Mouse (Mus musculus): Measurements from ENCODE around the gene Guca1b.
"Not testable (repeated sequence)": the region's sequence is repeated elsewhere in the genome, so short reads cannot be mapped to it uniquely, and the experiment has no call there.

The Guca1b gene

GRCm38 (mm10) chr17:47407717-47408557, 22.7 kb downstream of the Guca1b start:
- in situ Hi-C loops (cut with MboI; ENCODE audit: low pct_unique_long_range_greater_than_20kb in 1 of 2, low sequenced_read_pairs in 2 of 2, unreplicated experiment in 1 of 2) = no loop called here

GRCm38 (mm10) chr17:47408558-47408898, 23.3 kb downstream of the Guca1b start:
- in situ Hi-C loops (cut with MboI; ENCODE audit: low pct_unique_long_range_greater_than_20kb in 1 of 2, low sequenced_read_pairs in 2 of 2, unreplicated experiment in 1 of 2) = no loop called here

GRCm38 (mm10) chr17:47409897-47410861, 25.0 kb downstream of the Guca1b start:
- in situ Hi-C loops (cut with MboI; ENCODE audit: low pct_unique_long_range_greater_than_20kb in 1 of 2, low sequenced_read_pairs in 2 of 2, unreplicated experiment in 1 of 2) = not testable (repeated sequence)

GRCm38 (mm10) chr17:47420195-47420594, 35.0 kb downstream of the Guca1b start:
- in situ Hi-C loops (cut with MboI; ENCODE audit: low pct_unique_long_range_greater_than_20kb in 1 of 2, low sequenced_read_pairs in 2 of 2, unreplicated experiment in 1 of 2) = no loop called here

GRCm38 (mm10) chr17:47421566-47421965, 36.4 kb downstream of the Guca1b start:
- in situ Hi-C loops (cut with MboI; ENCODE audit: low pct_unique_long_range_greater_than_20kb in 1 of 2, low sequenced_read_pairs in 2 of 2, unreplicated experiment in 1 of 2) = no loop called here

GRCm38 (mm10) chr17:47422616-47423015, 37.4 kb downstream of the Guca1b start:
- in situ Hi-C loops (cut with MboI; ENCODE audit: low pct_unique_long_range_greater_than_20kb in 1 of 2, low sequenced_read_pairs in 2 of 2, unreplicated experiment in 1 of 2) = not testable (repeated sequence)

- in situ Hi-C loops (cut with MboI; ENCODE audit: low pct_unique_long_range_greater_than_20kb in 1 of 2, low sequenced_read_pairs in 2 of 2, unreplicated experiment in 1 of 2) = no loop called here
Measured at GRCm38 (mm10) chr17:47424186-47424585, 39.0 kb downstream of the Guca1b start.

- in situ Hi-C loops (cut with MboI; ENCODE audit: low pct_unique_long_range_greater_than_20kb in 1 of 2, low sequenced_read_pairs in 2 of 2, unreplicated experiment in 1 of 2) = no loop called here
Measured at GRCm38 (mm10) chr17:47427316-47427715, 42.1 kb downstream of the Guca1b start.

GRCm38 (mm10) chr17:47428831-47429304, 43.7 kb downstream of the Guca1b start:
- in situ Hi-C loops (cut with MboI; ENCODE audit: low pct_unique_long_range_greater_than_20kb in 1 of 2, low sequenced_read_pairs in 2 of 2, unreplicated experiment in 1 of 2) = no loop called here

- in situ Hi-C loops (cut with MboI; ENCODE audit: low pct_unique_long_range_greater_than_20kb in 1 of 2, low sequenced_read_pairs in 2 of 2, unreplicated experiment in 1 of 2) = no loop called here
Measured at GRCm38 (mm10) chr17:47430815-47431214, 45.6 kb downstream of the Guca1b start.

- in situ Hi-C loops (cut with MboI; ENCODE audit: low pct_unique_long_range_greater_than_20kb in 1 of 2, low sequenced_read_pairs in 2 of 2, unreplicated experiment in 1 of 2) = no loop called here
Measured at GRCm38 (mm10) chr17:47436156-47436906, 51.1 kb downstream of the Guca1b start, which contains the start of gene AI661453. TSS of gene AI661453 (plus strand) at chr17:47436615.

GRCm38 (mm10) chr17:47436907-47437547, 51.8 kb downstream of the Guca1b start, which contains the start of gene 1700001C19Rik:
TSS of gene 1700001C19Rik (minus strand) at chr17:47437376.
- in situ Hi-C loops (cut with MboI; ENCODE audit: low pct_unique_long_range_greater_than_20kb in 1 of 2, low sequenced_read_pairs in 2 of 2, unreplicated experiment in 1 of 2) = no loop called here

- in situ Hi-C loops (cut with MboI; ENCODE audit: low pct_unique_long_range_greater_than_20kb in 1 of 2, low sequenced_read_pairs in 2 of 2, unreplicated experiment in 1 of 2) = no loop called here
Measured at GRCm38 (mm10) chr17:47438611-47439010, 53.4 kb downstream of the Guca1b start.

GRCm38 (mm10) chr17:47439396-47440028, 54.3 kb downstream of the Guca1b start:
- in situ Hi-C loops (cut with MboI; ENCODE audit: low pct_unique_long_range_greater_than_20kb in 1 of 2, low sequenced_read_pairs in 2 of 2, unreplicated experiment in 1 of 2) = no loop called here

GRCm38 (mm10) chr17:47440359-47440890, 55.2 kb downstream of the Guca1b start:
- in situ Hi-C loops (cut with MboI; ENCODE audit: low pct_unique_long_range_greater_than_20kb in 1 of 2, low sequenced_read_pairs in 2 of 2, unreplicated experiment in 1 of 2) = no loop called here

GRCm38 (mm10) chr17:47441296-47442051, 56.3 kb downstream of the Guca1b start:
- in situ Hi-C loops (cut with MboI; ENCODE audit: low pct_unique_long_range_greater_than_20kb in 1 of 2, low sequenced_read_pairs in 2 of 2, unreplicated experiment in 1 of 2) = no loop called here

- in situ Hi-C loops (cut with MboI; ENCODE audit: low pct_unique_long_range_greater_than_20kb in 1 of 2, low sequenced_read_pairs in 2 of 2, unreplicated experiment in 1 of 2) = no loop called here
Measured at GRCm38 (mm10) chr17:47442271-47442670, 57.1 kb downstream of the Guca1b start.

All from mouse embryonic stem cell (cell line).